8 mouse cellular contexts compared by ENCODE assay signal in the genomic region with DNA sequence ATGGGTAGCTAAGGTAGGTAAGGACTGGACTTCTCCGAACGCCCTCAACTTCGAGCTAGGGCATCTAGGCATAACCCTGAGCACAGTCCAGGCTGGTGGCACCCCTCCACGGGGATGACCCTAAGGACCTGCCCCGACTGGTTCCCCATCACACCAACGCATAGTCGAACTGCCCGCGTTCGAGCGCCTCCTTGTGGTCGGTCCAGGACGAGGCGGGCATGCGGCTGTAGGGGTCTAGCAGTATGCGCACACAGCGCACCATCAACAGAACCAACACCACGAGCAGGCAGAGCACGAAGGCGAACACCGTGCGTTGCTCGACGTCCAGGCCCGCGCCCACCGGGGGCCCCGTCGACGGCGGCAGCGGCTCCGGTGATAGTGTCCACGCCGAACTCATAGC. TPM values are rescaled to one million over a fixed set of nuclear protein-coding genes. Genes with fewer than 3 reads are reported as not detected.
DNase-seq lines count a peak whose midpoint lies in the region; ATAC-seq and TF ChIP-seq lines count a peak whose summit lies in the region.

No protein-coding gene starts in this region.

- H3K4me3 ChIP-seq in ES-E14 (ENCODE audit: insufficient read depth in 1 of 2, low read depth in 1 of 2, low read length in 2 of 2, poor library complexity in 1 of 2, severe bottlenecking in 1 of 2), result peak overlapping the region; percentile 78 to 92
- H3K4me3 ChIP-seq in forebrain, embryonic 12.5 days (replicated peaks), result peak overlapping the region; percentile 83
- peak overlapping the region; percentile 55 for H3K4me3 ChIP-seq in lung, postnatal 0 days (ENCODE audit: low read depth, low read length)

- peaks cover 3 to 14% of the 10 kb centered on the region in 2 experiments; a peak in 2 of 4 replicates for H3K4me1 ChIP-seq in ES-E14 (ENCODE audit: control insufficient read depth in 2 of 2, insufficient read depth in 2 of 2, low read length in 2 of 2, poor library complexity in 1 of 2)
- peaks cover 40% of the 10 kb centered on the region for H3K4me1 ChIP-seq in forebrain, embryonic 12.5 days
- no peaks in the 10 kb centered on the region for H3K4me1 ChIP-seq in lung, postnatal 0 days (ENCODE audit: insufficient read depth, low read depth, low read length)

- no peaks in the 10 kb centered on the region for H3K9me3 ChIP-seq in ES-E14 (ENCODE audit: control insufficient read depth, insufficient read depth, low read depth, low read length)
- no peaks in the 10 kb centered on the region for H3K9me3 ChIP-seq in forebrain, embryonic 12.5 days
- no peaks in the 10 kb centered on the region for H3K9me3 ChIP-seq in lung, postnatal 0 days (ENCODE audit: low read length)

- 1% methylated on average over 34 of the region's 35 CpGs for whole genome bisulfite sequencing in forebrain, embryonic 12.5 days
- WGBS in lung, postnatal 0 days, result 2% methylated on average over 35 of the region's 35 CpGs

- peak overlapping the region; percentile 61 for H3K4me2 ChIP-seq in forebrain, embryonic 12.5 days
- peak overlapping the region; percentile 99 for H3K4me2 ChIP-seq in lung, postnatal 0 days (replicated peaks; ENCODE audit: low read depth, low read length)

- intact Hi-C loops in heart, postnatal 36 days (cut with DNase I), result loop anchor here (2.0 to 10.0 kb wide), 7 partner anchors 17 to 743 kb away; a partner anchor contains a TSS

- TF ChIP-seq CTCF in lung, postnatal 0 days (IDR thresholded peaks at IDR 0.05), result peak; percentile 96

- DNase-seq in ES-E14 (ENCODE audit: low read depth, low spot score), result peak; percentile 66
- DNase-seq in c-Kit-positive CD71-positive TER-119-negative erythroid progenitor cells, embryonic 14.5 days (ENCODE audit: low read depth), result peak; percentile 62
- peak; percentile 63 to 72 for DNase-seq in heart, postnatal 36 days
- DNase-seq in layer of hippocampus, adult 8-10 months (ENCODE audit: low spot score in 2 of 2), result peak; percentile 83
- peak; percentile 76 for DNase-seq in lung, postnatal 0 days (ENCODE audit: low spot score)
- DNase-seq in ovary, adult 18-20 months (ENCODE audit: low spot score), result peak; percentile 49
- peak; percentile 80 for DNase-seq in thymus, postnatal 0 days (ENCODE audit: low spot score)

- in situ Hi-C loops in ES-E14 (cut with MboI; ENCODE audit: low sequenced_read_pairs in 2 of 2, unreplicated experiment in 2 of 2), result no loop called here

- peak; percentile 73 for ATAC-seq in forebrain, embryonic 12.5 days (ENCODE audit: low FRiP score)
- ATAC-seq in lung, postnatal 0 days, result peak; percentile 60

- no peaks in the 10 kb centered on the region for H3K27me3 ChIP-seq in forebrain, embryonic 12.5 days
- H3K27me3 ChIP-seq in lung, postnatal 0 days (replicated peaks; ENCODE audit: insufficient read depth, low read length), result no peaks in the 10 kb centered on the region

- H3K27ac ChIP-seq in ES-E14 (ENCODE audit: insufficient read depth, low read depth, low read length, poor library complexity, severe bottlenecking), result peak overlapping the region; percentile 30; the same call in 1 of the 2 replicates
- H3K27ac ChIP-seq in forebrain, embryonic 12.5 days, result peak overlapping the region; percentile 97
- H3K27ac ChIP-seq in lung, postnatal 0 days (ENCODE audit: low read length), result no peak overlapping the region

- TF ChIP-seq EP300 in lung, postnatal 0 days (IDR thresholded peaks at IDR 0.05), result no peak

- H3K9ac ChIP-seq in ES-E14 (ENCODE audit: insufficient read depth, low read depth, low read length, poor library complexity, severe bottlenecking), result peak overlapping the region; percentile 70
- peak overlapping the region; percentile 90 for H3K9ac ChIP-seq in forebrain, embryonic 12.5 days
- H3K9ac ChIP-seq in lung, postnatal 0 days (replicated peaks; ENCODE audit: low read depth), result no peak overlapping the region

- peaks cover 30% of the 10 kb centered on the region for H3K36me3 ChIP-seq in ES-E14 (ENCODE audit: control insufficient read depth, insufficient read depth, low read length, poor library complexity, severe bottlenecking)
- peaks cover 69% of the 10 kb centered on the region for H3K36me3 ChIP-seq in forebrain, embryonic 12.5 days (replicated peaks)
- peaks cover 18% of the 10 kb centered on the region; the same call in 1 of the 2 replicates for H3K36me3 ChIP-seq in lung, postnatal 0 days (ENCODE audit: insufficient read depth, low read length)

TF ChIP-seq in ES-E14, 5 proteins besides CTCF, POLR2A, EP300 and RAD21:
- TF ChIP-seq ZNF384 (IDR thresholded peaks at IDR 0.05; ENCODE audit: low read depth, low read length) (no peak), HCFC1 (IDR thresholded peaks at IDR 0.05; ENCODE audit: borderline replicate concordance, insufficient read depth, low read length) (no peak), MAFK (IDR thresholded peaks at IDR 0.05; ENCODE audit: insufficient read depth, low read depth, low read length) (no peak), ZC3H11A (IDR thresholded peaks at IDR 0.05; ENCODE audit: borderline replicate concordance, low read depth, low read length) (no peak), CHD2 (IDR thresholded peaks at IDR 0.05; ENCODE audit: low read depth, low read length) (no peak)

RNA-seq across cellular contexts. Expression of a gene that starts 0.8 kb away (rescaled TPM):
- 3.7 and 3.8 TPM in 2 replicates for total RNA-seq in ES-E14 (2012; rRNA removed)
- polyA plus RNA-seq in forebrain, embryonic 12.5 days (2016; fragmentation: Nextera tagmentation; extraction: Ambion mirVana), result 189 and 199 TPM in 2 replicates
- total RNA-seq in heart, postnatal 36 days (2021), result under 1 TPM; 0.57 to 0.97 TPM
- total RNA-seq in layer of hippocampus, adult 8-10 months (2022), result 100 to 1,000 TPM; 421 to 475 (median 460) TPM
- 35.1 and 38.4 TPM in 2 replicates for polyA plus RNA-seq in lung, postnatal 0 days (2015; fragmentation: Nextera tagmentation; extraction: Ambion mirVana)
- 8.5 and 8.7 TPM in 2 replicates for polyA plus RNA-seq in thymus, postnatal 0 days (2015; fragmentation: Nextera tagmentation; extraction: Ambion mirVana)

RNA-seq across cellular contexts. Expression of a gene that starts 5.4 kb away (rescaled TPM):
- 10.3 and 15.9 TPM in 2 replicates for total RNA-seq in ES-E14 (2012; rRNA removed)
- 63.2 and 67.2 TPM in 2 replicates for polyA plus RNA-seq in forebrain, embryonic 12.5 days (2016; fragmentation: Nextera tagmentation; extraction: Ambion mirVana)
- 10 to 100 TPM; 15.6 to 16.4 TPM for total RNA-seq in heart, postnatal 36 days (2021)
- 10 to 100 TPM; 27.5 to 36.9 (median 32.2) TPM for total RNA-seq in layer of hippocampus, adult 8-10 months (2022)
- 27.5 and 28.9 TPM in 2 replicates for polyA plus RNA-seq in lung, postnatal 0 days (2015; fragmentation: Nextera tagmentation; extraction: Ambion mirVana)
- polyA plus RNA-seq in thymus, postnatal 0 days (2015; fragmentation: Nextera tagmentation; extraction: Ambion mirVana), result 34.5 and 36.4 TPM in 2 replicates

RNA-seq across cellular contexts. Expression of a gene that starts 10.2 kb away (rescaled TPM):
- 1.1 and 1.6 TPM in 2 replicates for total RNA-seq in ES-E14 (2012; rRNA removed)
- polyA plus RNA-seq in forebrain, embryonic 12.5 days (2016; fragmentation: Nextera tagmentation; extraction: Ambion mirVana), result 3.7 and 4.5 TPM in 2 replicates
- 1 to 10 TPM; 2.5 to 3.9 TPM for total RNA-seq in heart, postnatal 36 days (2021)
- 10 to 100 TPM; 12.8 to 19.2 (median 16.5) TPM for total RNA-seq in layer of hippocampus, adult 8-10 months (2022)
- polyA plus RNA-seq in lung, postnatal 0 days (2015; fragmentation: Nextera tagmentation; extraction: Ambion mirVana), result 2.2 and 4.3 TPM in 2 replicates
- 2.3 and 4.0 TPM in 2 replicates for polyA plus RNA-seq in thymus, postnatal 0 days (2015; fragmentation: Nextera tagmentation; extraction: Ambion mirVana)

RNA-seq across cellular contexts. Expression of a gene that starts 17.5 kb away (rescaled TPM):
- total RNA-seq in ES-E14 (2012; rRNA removed), result 72.5 and 78.8 TPM in 2 replicates
- polyA plus RNA-seq in forebrain, embryonic 12.5 days (2016; fragmentation: Nextera tagmentation; extraction: Ambion mirVana), result 54.1 and 55.6 TPM in 2 replicates
- total RNA-seq in heart, postnatal 36 days (2021), result 100 to 1,000 TPM; 107 to 126 TPM
- 10 to 100 TPM; 65.1 to 80.9 (median 70.8) TPM for total RNA-seq in layer of hippocampus, adult 8-10 months (2022)
- 30.7 and 36.1 TPM in 2 replicates for polyA plus RNA-seq in lung, postnatal 0 days (2015; fragmentation: Nextera tagmentation; extraction: Ambion mirVana)
- polyA plus RNA-seq in thymus, postnatal 0 days (2015; fragmentation: Nextera tagmentation; extraction: Ambion mirVana), result 49.3 and 50.6 TPM in 2 replicates

RNA-seq across cellular contexts. Expression of a gene that starts 19.6 kb away (rescaled TPM):
- total RNA-seq in ES-E14 (2012; rRNA removed), result not detected in 2 replicates
- 1.3 and 1.8 TPM in 2 replicates for polyA plus RNA-seq in forebrain, embryonic 12.5 days (2016; fragmentation: Nextera tagmentation; extraction: Ambion mirVana)
- total RNA-seq in heart, postnatal 36 days (2021), result under 1 TPM in 1 of 2 experiments, not detected in 1; 0.44 TPM
- total RNA-seq in layer of hippocampus, adult 8-10 months (2022), result 1 to 10 TPM; 2.0 to 2.8 (median 2.3) TPM
- 0.25 and 0.86 TPM in 2 replicates for polyA plus RNA-seq in lung, postnatal 0 days (2015; fragmentation: Nextera tagmentation; extraction: Ambion mirVana)
- 0.21 and 0.26 TPM in 2 replicates for polyA plus RNA-seq in thymus, postnatal 0 days (2015; fragmentation: Nextera tagmentation; extraction: Ambion mirVana)

Comparison
In these comparisons a context has a peak if more than half of its experiments do, and no peak if none do; other contexts are left out.
1. RNA of a gene that starts 0.8 kb away (total RNA-seq): 421 to 475 TPM in layer of hippocampus, adult 8-10 months; 3.7 to 3.8 TPM in ES-E14 and 0.57 to 0.97 TPM in heart, postnatal 36 days; every median in the first group is over 10 times any median in the second.
2. Peak in every context shown above with its lines, with median percentiles within 50 percentile points of each other: DNase-seq and H3K4me3 ChIP-seq.